Mouse (Mus musculus) c-Kit-positive CD71-positive TER-119-negative erythroid progenitor cells, embryonic 14.5 days (primary cell): ENCODE measurements around the gene Col5a1.

Source experiments
- DNase-seq: peaks from one replicate; pipeline ENCODE4 v3.0.0-alpha.2; 2013; ENCODE audit warnings: low read depth

The Col5a1 gene

DNA sequence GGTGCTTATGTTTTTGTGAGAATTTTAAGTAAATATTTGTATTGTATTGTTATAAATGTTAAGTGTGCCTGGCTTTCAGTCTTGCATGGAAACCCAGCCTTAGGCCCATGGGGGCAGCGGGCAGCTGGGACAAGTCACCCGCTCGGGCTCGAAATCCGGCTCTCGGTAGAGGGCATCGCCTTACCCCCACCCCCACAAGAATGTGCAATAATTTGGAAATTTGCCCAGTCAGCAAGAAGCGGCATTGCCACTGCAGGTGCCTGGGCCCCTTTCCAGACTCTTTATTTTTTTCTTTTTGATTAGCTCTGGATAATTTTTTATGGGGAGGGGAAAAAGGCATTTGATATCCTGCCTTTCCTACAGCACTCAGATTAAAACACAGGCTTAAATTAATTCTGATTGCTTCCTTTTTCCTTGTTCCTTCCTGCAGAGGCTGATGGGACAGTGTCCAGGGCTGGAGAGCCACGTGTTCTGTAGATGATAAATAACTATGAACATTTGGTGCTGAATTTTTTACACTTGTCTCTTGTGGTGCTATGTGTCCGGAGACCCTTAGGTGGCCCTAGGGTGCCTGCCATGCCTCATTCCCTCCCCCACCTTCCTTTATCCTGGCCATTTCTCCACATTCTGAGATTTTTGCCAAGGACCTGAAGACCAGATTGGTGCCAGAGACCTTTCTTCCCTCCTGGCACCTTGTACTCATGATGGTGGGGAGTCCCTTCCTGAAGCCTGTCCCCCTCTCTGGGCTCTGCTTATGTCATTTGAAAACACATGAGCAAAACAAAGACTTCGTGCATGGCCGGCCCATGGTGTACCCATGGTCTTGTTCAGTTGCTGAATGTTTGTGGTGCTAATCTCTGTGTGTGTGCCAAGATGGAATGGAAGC lies 151.5 kb downstream of the Col5a1 start:
- no peak for DNase-seq

- no peak for DNase-seq
These were observed 152.3 kb downstream of the Col5a1 start for GRCm38 (mm10) chr2:28038391-28039096.

GRCm38 (mm10) chr2:28039647-28040325 lies 153.6 kb downstream of the Col5a1 start:
- no peak for DNase-seq

- no peak for DNase-seq
These were observed 154.2 kb downstream of the Col5a1 start for GRCm38 (mm10) chr2:28040466-28040865.

DNA sequence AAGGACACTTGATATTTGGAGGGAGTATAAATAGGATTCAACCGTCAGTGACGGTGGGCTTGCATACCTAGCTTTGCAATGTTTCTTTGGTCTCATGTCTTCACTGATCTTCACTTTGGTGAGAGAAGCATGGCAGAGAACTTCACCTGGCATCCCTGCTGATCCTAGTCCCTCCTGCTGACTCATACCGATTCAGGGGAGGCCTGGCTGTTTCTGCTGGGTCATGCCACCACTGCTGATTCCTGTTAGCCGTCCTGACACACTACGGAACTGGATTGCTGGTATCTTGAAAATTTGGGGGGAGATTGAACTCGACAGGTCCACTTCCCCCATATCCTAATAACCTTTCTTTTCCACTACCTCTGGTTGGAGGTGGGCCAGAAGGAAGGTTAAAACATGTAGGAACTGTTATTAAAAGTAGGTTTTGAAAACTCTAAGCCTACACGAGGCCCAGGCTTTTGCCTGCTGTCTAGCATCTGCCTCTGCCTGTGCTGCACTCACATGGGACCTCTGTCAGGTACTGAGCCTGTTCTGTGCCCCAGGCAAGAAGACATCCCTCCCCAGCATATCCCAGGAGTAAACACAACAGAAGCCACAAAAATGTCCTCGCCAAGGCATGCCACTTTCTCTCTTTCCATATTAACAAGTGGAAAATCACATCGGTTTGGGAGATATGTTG lies 158.8 kb downstream of the Col5a1 start:
- DNase-seq, result no peak

DNA sequence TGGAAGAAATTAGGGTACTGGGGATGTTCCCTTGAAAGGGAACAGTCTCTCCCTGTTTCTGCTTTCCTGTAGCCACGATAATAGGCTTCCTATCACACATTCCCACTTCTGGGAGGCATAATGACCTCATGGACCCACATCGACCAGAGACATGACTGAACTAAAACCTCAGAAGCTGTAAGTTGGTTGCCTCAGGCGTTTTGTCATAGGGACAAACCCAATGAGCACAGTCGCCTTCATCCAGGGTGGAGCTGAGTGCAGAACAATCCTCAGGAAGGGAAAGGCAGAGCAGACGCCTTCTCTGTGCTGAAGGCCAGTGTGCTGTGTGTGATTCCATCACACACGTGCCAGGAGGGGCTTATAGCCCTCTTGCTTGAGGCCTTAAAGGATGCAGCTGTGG lies 160.1 kb downstream of the Col5a1 start:
- DNase-seq, result no peak

DNA sequence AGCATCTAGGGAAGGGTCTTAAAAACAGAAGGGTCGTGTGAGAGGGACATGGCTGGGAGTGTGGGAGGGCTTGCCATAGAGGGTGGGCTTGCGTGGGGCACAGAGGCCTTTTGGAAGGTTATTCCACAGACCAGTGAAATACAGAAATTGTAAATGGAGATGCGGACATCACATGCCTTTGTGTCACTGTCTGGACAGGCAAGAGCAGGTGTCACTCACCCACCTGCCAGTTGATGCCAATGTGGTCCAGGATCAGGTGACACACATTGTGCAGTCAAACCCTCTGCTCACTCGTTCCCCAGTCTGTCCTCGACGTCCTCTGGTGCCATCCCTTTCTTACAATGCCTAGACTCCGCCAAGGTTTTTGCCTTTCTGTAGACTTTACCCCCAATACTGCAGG lies 160.9 kb downstream of the Col5a1 start:
- no peak for DNase-seq

DNA sequence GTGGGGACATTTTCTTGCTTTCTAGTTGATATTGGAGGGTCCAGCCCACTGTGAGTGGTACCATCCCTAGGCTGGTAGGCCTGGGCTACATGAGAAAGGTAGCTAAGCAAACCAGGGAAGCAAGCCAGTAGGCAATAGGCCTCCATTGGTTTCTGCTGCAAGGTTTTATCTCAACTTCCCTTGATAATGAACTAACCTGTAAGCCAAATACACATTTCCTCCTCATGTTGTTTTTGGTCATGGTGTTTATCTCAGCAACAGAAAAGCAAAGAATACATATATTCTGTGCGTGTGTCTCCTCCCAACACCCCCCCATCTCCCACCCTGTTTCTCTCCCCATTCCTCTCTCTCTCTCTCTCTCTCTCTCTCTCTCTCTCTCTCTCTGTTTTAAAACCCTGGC lies 173.7 kb downstream of the Col5a1 start:
- DNase-seq, result no peak

DNA sequence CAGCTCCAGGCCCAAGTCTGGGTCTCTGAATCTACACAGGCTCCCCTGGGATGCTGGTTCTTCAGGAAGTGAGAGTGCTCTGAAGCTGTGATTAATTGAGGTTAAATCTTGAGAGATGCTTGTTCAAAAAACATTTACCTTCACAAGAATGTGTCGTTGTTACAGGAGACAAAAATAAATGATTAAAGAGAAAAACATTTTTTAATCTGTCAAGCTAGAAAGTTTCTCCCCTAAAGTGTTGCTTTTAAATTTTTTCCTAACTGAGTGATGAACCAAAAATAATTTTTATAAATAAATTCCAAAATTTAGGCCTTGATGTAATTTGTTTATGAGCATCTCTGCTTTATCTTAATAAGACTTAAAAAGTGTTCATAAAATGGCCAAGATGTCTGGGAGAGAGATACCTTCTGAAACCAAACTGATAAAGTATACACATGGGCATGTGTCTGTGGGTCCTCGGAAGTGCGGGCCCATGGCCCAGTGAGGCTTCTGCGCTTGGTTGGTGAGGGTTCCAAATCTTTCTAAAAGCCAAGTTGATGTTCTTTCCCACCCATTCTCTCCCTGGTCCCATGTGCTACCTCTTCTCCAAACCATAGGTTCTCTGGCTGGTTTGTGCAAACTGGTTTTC lies 177.6 kb downstream of the Col5a1 start:
- DNase-seq, result no peak

DNA sequence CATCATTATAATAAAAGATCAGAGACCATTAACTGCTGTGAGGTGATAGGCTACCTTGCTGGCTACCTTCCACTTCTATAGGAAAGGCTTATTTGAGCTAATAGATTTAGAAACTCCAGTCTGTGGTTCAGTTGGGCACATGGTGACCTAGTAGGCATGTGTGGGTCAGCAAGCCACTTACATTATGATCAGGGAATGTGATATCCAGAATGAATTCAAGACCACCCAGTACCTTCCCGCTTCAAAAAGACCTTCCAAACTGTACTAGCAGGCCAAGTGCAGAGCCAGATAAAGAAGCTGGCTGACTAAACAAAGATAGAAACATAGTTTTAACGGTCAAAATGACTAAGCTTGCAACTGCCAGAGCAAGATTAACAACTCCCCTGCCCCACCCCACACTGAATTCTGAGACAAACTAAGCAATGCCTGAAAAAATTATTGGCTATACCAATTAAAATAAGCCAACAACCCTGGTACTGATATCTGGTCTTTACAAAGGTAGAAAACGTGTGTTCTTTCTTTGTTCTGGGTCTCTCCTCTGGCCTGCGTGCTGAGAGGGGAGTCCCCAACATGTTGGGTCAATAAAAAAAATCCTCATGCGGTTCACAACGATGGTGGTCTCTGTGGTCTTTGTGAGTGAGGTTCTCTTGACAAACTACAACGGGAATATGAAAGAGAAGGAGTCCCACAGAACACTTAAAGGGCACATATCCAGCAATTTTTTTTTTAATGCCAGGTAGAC lies 178.3 kb downstream of the Col5a1 start:
- peak; percentile 70 for DNase-seq

GRCm38 (mm10) chr2:28065081-28065651 lies 178.9 kb downstream of the Col5a1 start:
- DNase-seq, result no peak

DNA sequence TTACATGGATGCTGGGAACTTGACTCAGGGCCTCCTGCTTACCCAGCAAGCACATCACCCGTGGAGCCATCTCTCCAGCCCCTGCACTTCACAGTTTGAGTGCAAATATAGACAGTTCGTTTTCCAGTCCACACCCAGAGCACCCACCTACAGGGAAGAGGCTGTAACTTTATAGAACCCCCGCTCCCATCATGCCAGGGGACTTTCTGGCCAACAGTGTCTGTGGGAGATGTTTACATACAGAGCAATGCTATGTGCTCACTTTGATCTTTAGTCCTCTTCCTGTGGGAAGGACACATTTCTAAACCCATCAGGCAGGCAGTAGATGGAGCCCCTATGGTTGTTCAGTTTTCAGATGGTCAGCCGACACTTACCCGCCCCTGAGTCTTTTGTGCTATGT lies 180.5 kb downstream of the Col5a1 start:
- no peak for DNase-seq

DNA sequence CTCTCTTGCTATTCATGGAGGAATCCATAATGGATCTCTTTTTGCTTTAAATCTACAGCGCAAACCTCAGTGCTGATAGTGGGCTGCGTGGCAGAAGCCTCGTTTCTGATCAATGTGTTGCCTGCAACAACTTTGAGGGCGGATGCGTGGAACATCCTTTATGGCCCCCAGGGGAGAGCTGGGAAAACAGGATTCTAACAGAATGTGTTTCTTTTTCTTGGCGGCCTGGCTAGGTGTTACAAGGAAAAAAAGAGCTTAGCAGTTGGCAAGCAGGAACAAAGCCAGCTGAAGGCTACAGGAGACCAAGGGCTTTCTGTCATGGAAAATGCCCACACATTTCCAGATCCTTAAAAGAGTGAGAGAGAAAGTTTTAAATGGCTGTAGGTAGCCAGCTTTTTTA lies 180.9 kb downstream of the Col5a1 start:
- DNase-seq, result no peak

DNA sequence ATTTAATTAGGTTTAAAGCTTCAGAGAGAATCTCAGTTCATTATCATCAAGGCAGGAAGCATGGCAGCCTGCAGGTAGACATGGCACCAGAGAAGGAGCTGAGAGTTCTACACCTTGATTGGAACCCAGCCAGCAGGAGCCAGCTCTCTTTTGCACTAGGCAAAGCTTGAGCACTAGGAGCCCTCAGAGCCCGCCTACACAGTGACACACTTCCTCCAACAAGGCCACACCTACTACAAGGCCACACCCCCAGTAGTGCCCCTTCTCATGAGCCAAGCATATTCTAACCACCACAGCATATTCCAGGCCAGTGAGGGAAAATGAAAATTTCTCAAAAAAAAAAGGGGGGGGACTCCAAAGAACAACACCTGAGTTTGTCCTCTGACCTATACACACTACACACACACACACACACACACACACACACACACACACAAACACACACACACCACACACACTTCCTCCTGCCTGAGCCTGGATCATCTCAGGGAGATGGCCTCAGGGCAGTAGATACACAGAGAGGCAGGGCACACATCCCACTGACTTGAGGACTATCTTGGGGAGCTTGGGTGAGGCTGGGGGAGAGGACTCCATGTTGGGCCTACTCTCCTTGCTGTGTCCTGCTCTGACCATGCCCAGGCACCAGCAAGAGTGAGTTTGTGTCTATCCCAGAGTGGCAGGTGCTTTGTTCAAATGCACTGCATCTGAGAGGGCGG lies 181.8 kb downstream of the Col5a1 start:
- peak; percentile 47 for DNase-seq

DNA sequence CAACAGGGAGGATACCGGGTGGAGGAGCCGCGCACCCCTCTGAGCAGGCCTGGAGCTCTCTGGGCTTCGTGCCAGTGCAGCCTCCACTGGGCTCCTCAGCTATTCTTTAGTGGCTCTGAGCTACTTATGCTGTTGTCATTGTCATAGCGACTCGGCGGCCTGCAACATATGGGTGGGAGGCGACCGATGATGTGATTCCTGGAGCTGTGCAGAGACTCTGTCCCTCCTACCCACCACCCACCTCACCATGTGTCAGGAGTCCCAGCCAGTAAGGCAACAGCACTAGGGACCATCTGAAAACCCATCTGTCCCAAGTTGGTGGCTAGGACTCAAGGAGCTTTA lies 182.3 kb downstream of the Col5a1 start:
- DNase-seq, result no peak

DNA sequence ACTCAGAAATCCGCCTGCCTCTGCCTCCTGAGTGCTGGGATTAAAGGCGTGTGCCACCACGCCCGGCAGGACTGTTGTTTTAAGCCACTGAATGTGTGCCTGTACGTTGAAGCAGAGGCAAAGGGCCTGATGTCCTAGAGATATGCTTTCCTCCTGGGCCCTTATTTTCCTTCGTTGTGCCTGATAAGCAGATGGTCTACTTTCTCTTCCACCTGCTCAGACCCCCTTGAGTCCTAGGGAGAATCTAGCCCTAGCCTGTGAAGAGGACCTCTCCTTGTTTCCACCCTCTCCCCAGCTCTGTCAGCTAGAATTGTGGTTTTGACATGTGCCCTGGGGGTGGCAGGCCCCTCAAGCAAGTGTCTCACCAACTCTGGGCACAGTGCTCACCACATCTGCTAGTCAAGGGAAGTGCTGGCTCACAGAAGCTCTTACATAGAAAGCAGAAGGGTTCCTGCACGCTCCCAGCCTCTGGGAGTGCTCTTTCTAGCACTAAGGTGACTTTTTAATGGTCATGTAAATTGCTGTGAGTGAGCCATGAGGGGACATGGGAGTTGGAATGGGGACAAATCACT lies 189.5 kb downstream of the Col5a1 start:
- DNase-seq, result no peak

- DNase-seq, result no peak
These were observed 198.5 kb downstream of the Col5a1 start, which contains the start of gene Fcnb for GRCm38 (mm10) chr2:28084768-28085167. Fcnb (minus strand) TSS chr2:28084885.

- DNase-seq, result no peak
These were observed 199.9 kb downstream of the Col5a1 start for GRCm38 (mm10) chr2:28086112-28086511.

GRCm38 (mm10) chr2:28089095-28089494 lies 202.9 kb downstream of the Col5a1 start:
- no peak for DNase-seq
